Mouse (Mus musculus) forebrain, embryonic 16.5 days (tissue): ENCODE results near the gene Cnfn. TPM values are rescaled to one million over a fixed set of nuclear protein-coding genes. Genes with fewer than 3 reads are reported as not detected.

Experiments
- ATAC-seq: fragments of 200-750 bp; cut with Nextera tagmentation; 2 replicates; pipeline ENCODE4 v1.8.0; 2017; ENCODE audit warnings: mild to moderate bottlenecking, moderate library complexity
- H3K27ac ChIP-seq: fragments of 300-500 bp; sonication (generic); 2 replicates; pipeline ENCODE4 v1.5.1; 2014; ENCODE audit warnings: low read length, control low read depth
- H3K27me3 ChIP-seq: fragments of 300-500 bp; sonication (generic); replicated peaks from 2 replicates; pipeline ENCODE4 v1.6.1; 2014; ENCODE audit warnings: low read length; ENCODE audit not compliant: control insufficient read depth, insufficient read depth
- H3K36me3 ChIP-seq: fragments of 300-500 bp; sonication (generic); 2 replicates; pipeline ENCODE4 v1.6.1; 2014; ENCODE audit not compliant: control insufficient read depth, insufficient read depth
- H3K4me1 ChIP-seq: fragments of 300-500 bp; sonication (generic); replicated peaks from 2 replicates; pipeline ENCODE4 v1.6.1; 2014; ENCODE audit warnings: low read length; ENCODE audit not compliant: control insufficient read depth, insufficient read depth
- H3K4me2 ChIP-seq: fragments of 300-500 bp; sonication (generic); 2 replicates; pipeline ENCODE4 v1.6.1; 2014; ENCODE audit warnings: mild to moderate bottlenecking, low read length, control low read depth
- H3K4me3 ChIP-seq: fragments of 300-500 bp; sonication (generic); replicated peaks from 2 replicates; pipeline ENCODE4 v1.5.1; 2014; ENCODE audit warnings: mild to moderate bottlenecking, low read length, control low read depth
- H3K9ac ChIP-seq: fragments of 300-500 bp; sonication (generic); replicated peaks from 2 replicates; pipeline ENCODE4 v1.6.1; 2014; ENCODE audit warnings: low read depth, low read length, control low read depth
- H3K9me3 ChIP-seq: fragments of 300-500 bp; sonication (generic); 2 replicates; pipeline ENCODE4 v1.6.1; 2016; ENCODE audit warnings: low read length; ENCODE audit not compliant: control insufficient read depth
- WGBS: fragments of 180-500 bp; shearing (Covaris S2); extraction: QIAGEN DNeasy Blood & Tissue Kit; methylation state at CpG from one replicate; pipeline ENCODE4 v1.1.7; 2014; 5-methylcytosine and 5-hydroxymethylcytosine counted together
- polyA plus RNA-seq: library from polyadenylated mRNA; unstranded; fragments of >200 nt; fragmentation: Nextera tagmentation; extraction: Ambion mirVana; gene quantifications from 2 replicates; pipeline ENCODE4 v1.2.1, GENCODE M21; 2015

The Cnfn gene
- polyA plus RNA-seq, 1 experiment from 2014 or later = not detected

DNA sequence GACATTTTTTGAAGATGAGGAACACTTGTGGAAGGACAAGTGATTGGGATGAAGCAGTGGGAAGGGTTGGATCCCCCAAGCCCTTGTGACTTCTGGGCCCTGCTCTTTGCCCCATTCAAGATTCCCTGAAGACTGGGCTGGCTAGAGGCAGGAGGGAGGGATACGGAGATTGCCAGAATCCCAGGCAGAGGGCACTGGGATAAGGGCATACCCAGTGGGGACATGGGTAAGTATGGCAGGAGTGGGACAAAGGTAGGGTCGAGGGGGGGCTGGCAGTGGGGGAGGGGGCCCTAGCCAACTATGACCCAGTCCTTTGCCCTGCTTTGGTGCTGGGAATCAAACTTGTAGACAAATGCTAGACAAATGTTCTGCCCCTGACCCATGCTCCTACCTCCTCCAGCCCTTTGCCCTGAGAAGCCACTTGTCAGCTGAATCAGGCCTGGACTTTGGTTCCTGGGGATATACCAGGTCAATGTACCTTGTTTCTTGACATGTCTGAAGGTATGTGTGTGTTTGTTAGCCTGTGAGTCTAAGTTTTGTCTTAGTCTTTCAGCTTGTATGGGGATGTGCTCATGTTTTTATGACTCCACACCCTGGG is 22.4 kb upstream of the Cnfn start:
- H3K9me3 ChIP-seq = no peaks in the 10 kb centered on the region
- H3K27me3 ChIP-seq = no peaks in the 10 kb centered on the region
- no peak overlapping the region for H3K4me3 ChIP-seq
- no peak for ATAC-seq
- peaks cover 36% of the 10 kb centered on the region for H3K4me1 ChIP-seq
- WGBS = 62% methylated on average over 2 of the region's 2 CpGs
- H3K36me3 ChIP-seq = peaks cover 8% of the 10 kb centered on the region; the same call in 1 of the 2 replicates
- no peak overlapping the region for H3K4me2 ChIP-seq
- no peak overlapping the region for H3K27ac ChIP-seq
- H3K9ac ChIP-seq = no peak overlapping the region

DNA sequence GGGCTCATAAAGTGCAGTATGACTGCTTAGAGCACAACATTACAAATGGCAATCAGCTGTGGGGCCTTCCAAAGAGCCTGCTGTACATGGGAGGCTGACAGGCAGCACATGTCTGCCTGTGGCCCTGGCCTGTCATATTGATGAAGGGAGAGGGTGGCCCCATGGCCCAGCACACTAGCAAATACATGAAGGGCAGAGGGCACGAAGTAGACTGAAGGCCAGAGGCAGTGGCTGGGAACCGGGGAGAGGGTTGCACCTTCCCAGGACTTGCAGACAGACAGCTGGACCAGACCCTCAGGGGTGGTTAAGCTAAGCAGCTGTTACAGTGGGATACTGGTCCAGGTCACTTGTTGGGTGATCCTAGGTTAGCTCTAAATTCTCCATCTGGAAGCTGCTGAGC is 21.5 kb upstream of the Cnfn start:
- H3K9ac ChIP-seq = no peak overlapping the region
- H3K4me2 ChIP-seq = no peak overlapping the region
- no peak overlapping the region for H3K4me3 ChIP-seq
- WGBS = 48% methylated on average over 2 of the region's 2 CpGs
- H3K36me3 ChIP-seq = peaks cover 9% of the 10 kb centered on the region; the same call in 1 of the 2 replicates
- peaks cover 35% of the 10 kb centered on the region for H3K4me1 ChIP-seq
- ATAC-seq = no peak
- no peaks in the 10 kb centered on the region for H3K27me3 ChIP-seq
- no peaks in the 10 kb centered on the region for H3K9me3 ChIP-seq
- H3K27ac ChIP-seq = no peak overlapping the region

- 38% methylated on average over 8 of the region's 8 CpGs for WGBS
- no peak for ATAC-seq
- peaks cover 35% of the 10 kb centered on the region for H3K4me1 ChIP-seq
- H3K9ac ChIP-seq = no peak overlapping the region
- no peak overlapping the region for H3K27ac ChIP-seq
- no peak overlapping the region for H3K4me3 ChIP-seq
- no peaks in the 10 kb centered on the region for H3K9me3 ChIP-seq
- H3K36me3 ChIP-seq = peaks cover 11% of the 10 kb centered on the region; the same call in 1 of the 2 replicates
- H3K27me3 ChIP-seq = no peaks in the 10 kb centered on the region
- no peak overlapping the region for H3K4me2 ChIP-seq
Measured at GRCm38 (mm10) chr7:25390054-25390770, 20.7 kb upstream of the Cnfn start.

GRCm38 (mm10) chr7:25388916-25389315 is 19.4 kb upstream of the Cnfn start:
- H3K9me3 ChIP-seq = no peaks in the 10 kb centered on the region
- peaks cover 25% of the 10 kb centered on the region for H3K4me1 ChIP-seq
- H3K36me3 ChIP-seq = peaks cover 14% of the 10 kb centered on the region; the same call in 1 of the 2 replicates
- H3K4me2 ChIP-seq = no peak overlapping the region
- no peak for ATAC-seq
- no peak overlapping the region for H3K9ac ChIP-seq
- no peaks in the 10 kb centered on the region for H3K27me3 ChIP-seq
- H3K4me3 ChIP-seq = no peak overlapping the region
- no peak overlapping the region for H3K27ac ChIP-seq
- WGBS = 87% methylated on average over 7 of the region's 7 CpGs

DNA sequence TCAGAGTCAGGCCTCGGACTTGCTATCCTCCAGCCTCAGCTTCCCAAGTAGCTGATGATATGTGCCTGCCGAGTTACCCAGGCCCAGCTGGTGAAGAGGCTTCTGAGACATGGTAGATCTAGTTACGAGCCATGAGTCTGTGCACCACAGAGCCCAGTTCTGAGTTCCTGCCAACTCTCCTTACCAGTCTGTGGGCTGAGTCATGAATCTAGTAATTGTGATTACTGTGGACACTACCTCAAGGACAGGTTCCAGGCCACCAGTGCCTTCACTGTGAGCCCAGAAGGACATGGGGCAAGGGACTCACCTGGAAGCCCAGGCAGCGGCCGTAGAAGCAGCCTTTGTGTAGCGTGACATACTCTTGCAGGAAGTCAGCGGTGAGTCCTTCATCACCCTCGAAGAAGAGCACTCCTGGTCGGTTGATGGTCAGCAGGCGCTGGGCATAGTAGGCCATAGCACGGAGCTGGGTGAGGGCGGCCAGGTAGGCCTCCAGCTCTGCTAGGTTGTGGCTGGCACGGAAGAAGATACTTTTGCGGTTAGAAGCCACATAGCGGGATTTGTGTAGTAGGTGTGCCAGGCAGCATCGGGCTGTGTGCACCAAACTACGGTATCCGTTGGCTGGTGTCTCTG is 18.4 kb upstream of the Cnfn start:
- 95% methylated on average over 18 of the region's 18 CpGs for WGBS
- Histone ChIP-seq H3K4me2 (no peak overlapping the region), H3K4me1 (peaks cover 15% of the 10 kb centered on the region), H3K27ac (no peak overlapping the region), H3K27me3 (no peaks in the 10 kb centered on the region), H3K9ac (no peak overlapping the region), H3K4me3 (no peak overlapping the region), H3K9me3 (no peaks in the 10 kb centered on the region), H3K36me3 (peaks cover 14% of the 10 kb centered on the region; the same call in 1 of the 2 replicates)
- no peak for ATAC-seq

- no peak for ATAC-seq
- H3K4me1 ChIP-seq = peaks cover 13% of the 10 kb centered on the region
- H3K27me3 ChIP-seq = no peaks in the 10 kb centered on the region
- no peak overlapping the region for H3K27ac ChIP-seq
- no peak overlapping the region for H3K4me3 ChIP-seq
- no peak overlapping the region for H3K4me2 ChIP-seq
- H3K9me3 ChIP-seq = no peaks in the 10 kb centered on the region
- WGBS = 82% methylated on average over 12 of the region's 12 CpGs
- peaks cover 14% of the 10 kb centered on the region for H3K36me3 ChIP-seq
- no peak overlapping the region for H3K9ac ChIP-seq
Measured at GRCm38 (mm10) chr7:25385850-25386555, 16.5 kb upstream of the Cnfn start.

GRCm38 (mm10) chr7:25385259-25385658 is 15.7 kb upstream of the Cnfn start:
- Histone ChIP-seq H3K4me2 (no peak overlapping the region), H3K9ac (no peak overlapping the region), H3K27me3 (no peaks in the 10 kb centered on the region), H3K4me1 (peaks cover 11% of the 10 kb centered on the region), H3K9me3 (no peaks in the 10 kb centered on the region), H3K4me3 (no peak overlapping the region), H3K36me3 (peaks cover 14% of the 10 kb centered on the region), H3K27ac (no peak overlapping the region)
- ATAC-seq = no peak
- 96% methylated on average over 12 of the region's 12 CpGs for WGBS

- 88% methylated on average over 9 of the region's 9 CpGs for WGBS
- ATAC-seq = no peak
- H3K27me3 ChIP-seq = no peaks in the 10 kb centered on the region
Measured at GRCm38 (mm10) chr7:25384818-25385217, 15.3 kb upstream of the Cnfn start.

DNA sequence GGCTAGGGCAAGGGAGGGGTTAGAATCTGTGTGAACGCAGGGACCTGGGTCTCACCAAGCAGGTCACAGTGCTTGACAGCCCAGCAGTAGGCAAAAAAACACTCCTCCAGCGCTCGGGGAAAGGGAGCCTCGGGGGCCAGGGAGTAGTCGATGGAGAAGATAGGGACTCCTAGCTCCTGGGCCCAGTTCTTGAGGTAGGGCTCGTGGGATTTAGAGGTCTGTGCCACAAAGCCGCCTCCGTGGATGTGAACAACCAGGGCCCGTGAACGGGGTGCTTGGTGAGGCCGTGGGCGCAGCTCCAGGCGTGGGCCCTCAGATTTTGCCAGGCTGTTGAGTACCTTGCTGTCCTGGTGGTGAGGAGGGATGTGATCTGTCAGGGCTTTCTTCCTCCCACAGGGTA is 14.8 kb upstream of the Cnfn start:
- Histone ChIP-seq H3K4me1 (peaks cover 11% of the 10 kb centered on the region), H3K9ac (no peak overlapping the region), H3K27ac (no peak overlapping the region), H3K4me3 (no peak overlapping the region), H3K4me2 (no peak overlapping the region), H3K36me3 (peaks cover 14% of the 10 kb centered on the region), H3K27me3 (no peaks in the 10 kb centered on the region), H3K9me3 (no peaks in the 10 kb centered on the region)
- 88% methylated on average over 13 of the region's 13 CpGs for WGBS
- ATAC-seq = no peak

More at GRCm38 (mm10) chr7:25384818-25385217, 15.3 kb upstream of the Cnfn start:
- H3K4me1 ChIP-seq = peaks cover 9% of the 10 kb centered on the region
- no peaks in the 10 kb centered on the region for H3K9me3 ChIP-seq
- H3K36me3 ChIP-seq = peaks cover 14% of the 10 kb centered on the region
- no peak overlapping the region for H3K4me3 ChIP-seq
- no peak overlapping the region for H3K4me2 ChIP-seq
- H3K9ac ChIP-seq = no peak overlapping the region
- H3K27ac ChIP-seq = no peak overlapping the region
